Mouse (Mus musculus): ENCODE measurements around the gene Amer2.

The Amer2 gene

DNA sequence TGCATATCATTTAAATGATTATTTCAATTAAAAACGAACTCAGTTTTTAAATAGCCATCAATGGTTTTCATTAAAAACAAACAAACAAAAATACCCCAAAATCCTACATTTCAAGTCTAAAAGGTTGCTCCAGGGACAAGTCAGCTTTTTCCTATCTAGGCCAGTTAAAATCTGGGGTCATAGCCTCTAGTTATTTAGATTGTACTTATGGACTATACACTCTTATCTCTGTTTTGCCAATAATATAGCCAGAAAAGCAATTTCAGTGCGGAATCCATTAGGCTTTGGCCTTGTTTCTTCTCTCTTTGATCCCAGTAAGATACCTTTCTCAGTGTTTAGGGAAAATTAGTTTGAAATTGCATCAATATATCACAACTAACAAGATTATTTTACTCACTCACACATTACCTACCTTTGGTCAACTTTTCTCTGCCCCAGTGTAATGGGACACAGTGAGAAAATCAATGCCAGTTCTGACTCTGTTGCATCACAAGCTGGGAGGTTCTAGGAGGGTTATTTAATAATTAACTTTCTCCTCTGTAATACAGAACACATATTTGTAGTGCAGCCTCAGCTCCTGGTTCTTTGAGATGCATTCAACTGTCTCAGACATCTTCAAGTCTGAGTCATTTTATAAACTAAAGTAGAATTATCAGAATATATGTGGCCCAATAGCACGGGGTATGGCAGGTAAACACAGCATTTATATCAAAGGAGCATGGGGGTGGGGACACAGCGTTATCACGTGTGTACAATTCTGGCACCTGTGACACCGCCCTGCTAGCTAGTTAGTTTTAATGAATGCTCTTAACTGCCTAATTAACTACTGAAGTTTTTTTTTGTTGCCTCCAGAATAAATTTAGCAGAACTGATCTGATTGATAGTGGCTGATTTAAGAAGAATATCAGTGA is 13.8 kb downstream of the Amer2 start:
- no peak for DNase-seq

DNA sequence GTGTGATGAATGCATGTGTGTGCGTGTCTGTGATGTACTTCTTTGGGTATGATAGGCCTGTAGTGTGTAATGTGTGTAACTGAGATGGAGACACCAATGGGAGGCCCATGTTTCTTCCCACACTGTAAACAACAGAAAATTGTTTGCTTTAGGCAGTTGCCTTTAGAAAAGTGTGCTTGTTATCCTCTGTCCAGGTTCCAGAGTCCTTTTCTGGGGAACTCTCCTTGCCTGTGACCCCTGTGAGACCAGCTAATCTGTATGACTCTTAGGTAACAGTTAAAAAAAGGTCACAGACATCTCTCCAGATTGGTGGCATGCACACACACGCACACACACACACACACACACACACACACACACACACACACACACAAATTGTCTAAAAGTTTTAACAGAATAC is 15.3 kb downstream of the Amer2 start:
- DNase-seq: no peak

DNA sequence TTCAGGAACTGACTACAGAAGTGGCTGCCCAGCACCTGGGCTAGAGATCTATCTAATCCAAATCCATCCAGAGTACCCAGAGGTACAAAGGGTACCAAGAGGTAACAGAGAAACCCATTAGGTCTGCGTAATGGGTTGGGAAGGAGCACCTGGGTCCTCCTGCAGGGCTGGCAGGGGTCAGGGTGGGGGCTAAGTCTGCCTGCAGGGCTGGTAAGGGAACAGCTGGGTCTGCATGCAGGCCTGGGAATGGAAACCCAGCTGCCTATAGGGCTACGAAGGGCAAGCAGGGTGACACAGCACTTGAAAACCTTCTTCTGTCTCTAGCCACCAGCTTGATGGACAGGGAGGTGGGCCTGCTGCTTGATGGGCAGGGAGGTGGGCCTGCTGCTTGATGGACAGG is 19.1 kb downstream of the Amer2 start:
- no peak for DNase-seq

DNA sequence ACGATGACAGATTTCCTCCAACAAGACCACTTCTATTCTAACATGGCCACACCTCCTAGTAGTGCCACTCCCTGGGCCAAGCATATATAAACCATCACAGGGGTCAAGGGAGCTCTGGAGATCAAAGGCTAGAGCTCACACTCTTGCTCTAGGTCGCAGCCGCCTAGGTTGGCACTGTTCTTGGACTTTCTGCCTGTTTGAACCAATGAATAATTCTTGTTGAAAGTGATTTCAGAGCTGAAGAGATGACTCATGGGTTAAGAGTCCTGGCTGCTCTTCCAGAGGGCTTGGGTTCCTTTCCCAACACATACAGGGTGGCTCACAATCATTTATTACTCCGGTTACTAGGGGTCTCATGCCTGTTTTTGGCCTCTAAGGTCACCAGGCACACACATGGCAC is 24.3 kb downstream of the Amer2 start:
- DNase-seq: no peak

DNA sequence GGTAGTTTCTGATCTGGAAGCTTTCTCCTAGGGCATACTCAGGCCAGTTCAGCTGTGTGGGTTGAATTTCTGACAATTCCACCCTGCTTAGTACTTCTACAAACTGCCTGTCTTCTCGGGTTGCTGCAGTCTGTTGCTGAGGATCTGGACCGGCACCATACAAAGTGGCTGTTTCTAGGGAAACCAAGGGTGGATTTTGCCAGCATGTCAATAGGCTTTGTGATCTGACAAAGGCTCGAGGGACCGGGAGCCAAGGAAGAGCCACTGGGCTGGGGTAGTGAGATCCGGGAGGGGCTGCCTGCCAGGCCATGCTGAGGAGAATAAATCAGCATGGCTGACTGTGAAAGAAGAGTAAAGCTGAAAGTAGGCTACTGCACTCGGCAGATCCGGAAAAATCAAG is 25.8 kb downstream of the Amer2 start:
- no peak for DNase-seq

DNA sequence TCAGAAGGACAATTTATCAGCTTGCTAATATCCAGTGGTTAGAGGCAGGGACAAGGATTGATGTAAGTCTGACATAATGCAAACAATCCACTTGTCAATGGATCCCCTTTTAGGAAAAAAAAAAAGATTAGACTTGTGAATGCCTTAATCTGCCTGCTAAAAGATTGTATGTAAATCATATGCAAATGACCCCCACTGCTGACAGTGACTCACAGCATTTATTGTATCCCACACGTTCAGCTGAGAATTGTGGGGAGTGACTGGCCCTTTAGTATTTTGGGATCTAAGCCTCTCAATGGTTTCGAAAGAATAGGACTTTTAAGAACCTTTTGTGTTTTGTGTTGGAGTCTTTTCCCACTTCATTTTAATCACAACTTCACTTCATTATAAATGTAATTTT is 30.2 kb downstream of the Amer2 start:
- DNase-seq: no peak

DNA sequence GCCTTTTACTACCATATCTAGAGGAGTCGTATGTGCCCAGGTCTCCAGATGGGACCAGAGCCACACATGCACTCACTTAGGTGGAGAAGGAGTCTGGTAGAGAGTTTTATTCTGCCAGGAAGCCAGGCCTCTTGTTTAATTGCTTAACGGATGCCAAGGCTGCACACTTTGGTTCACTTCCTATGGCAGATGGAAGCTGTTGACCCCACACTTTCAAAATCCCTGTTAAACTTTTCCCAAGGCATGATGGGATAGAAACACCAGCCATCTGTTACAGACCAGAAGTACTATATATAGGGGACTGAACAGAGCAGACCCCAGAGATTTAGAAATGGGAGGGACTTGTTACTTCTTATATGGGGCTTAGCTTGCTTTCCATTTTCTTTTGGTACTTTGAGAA is 32.8 kb downstream of the Amer2 start:
- no peak for DNase-seq

DNA sequence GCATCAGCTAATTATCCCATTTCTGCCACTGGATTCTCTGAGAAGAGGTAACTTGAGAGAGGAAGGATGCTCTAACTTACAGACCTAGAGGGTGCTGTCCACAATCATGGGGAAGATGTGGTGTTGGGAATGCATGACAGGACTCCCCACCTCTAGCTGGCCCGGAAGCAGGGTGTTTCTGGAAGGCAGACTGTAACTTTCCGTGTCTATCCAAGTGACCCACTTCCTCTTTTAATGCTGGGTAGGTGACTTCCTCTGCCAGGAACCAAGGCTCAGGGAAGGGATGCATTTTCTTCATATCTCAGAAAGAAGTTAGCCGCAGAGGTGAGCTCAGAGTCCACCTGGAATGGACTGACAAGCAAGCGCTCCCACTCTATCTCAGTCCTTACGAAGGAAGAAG is 33.5 kb downstream of the Amer2 start:
- DNase-seq: no peak

DNA sequence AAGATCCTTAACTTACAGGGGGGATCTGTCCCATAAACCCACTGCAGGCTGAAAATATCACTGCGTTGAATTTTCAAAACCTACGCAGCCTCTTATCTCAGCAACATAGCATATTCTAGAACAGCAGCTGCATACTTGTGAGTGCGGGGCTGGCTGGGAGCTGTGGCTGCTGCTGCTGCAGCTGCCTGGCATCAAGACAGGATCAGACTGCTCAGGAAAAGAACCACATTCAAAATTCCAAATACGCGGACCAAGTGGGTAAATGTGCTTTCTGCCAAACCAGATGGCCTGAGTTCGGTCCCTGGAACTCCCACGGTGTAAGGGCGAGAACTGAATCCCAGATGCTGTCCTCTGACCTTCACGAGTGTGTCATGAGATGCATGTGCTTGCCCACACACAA is 34.3 kb downstream of the Amer2 start:
- no peak for DNase-seq

DNA sequence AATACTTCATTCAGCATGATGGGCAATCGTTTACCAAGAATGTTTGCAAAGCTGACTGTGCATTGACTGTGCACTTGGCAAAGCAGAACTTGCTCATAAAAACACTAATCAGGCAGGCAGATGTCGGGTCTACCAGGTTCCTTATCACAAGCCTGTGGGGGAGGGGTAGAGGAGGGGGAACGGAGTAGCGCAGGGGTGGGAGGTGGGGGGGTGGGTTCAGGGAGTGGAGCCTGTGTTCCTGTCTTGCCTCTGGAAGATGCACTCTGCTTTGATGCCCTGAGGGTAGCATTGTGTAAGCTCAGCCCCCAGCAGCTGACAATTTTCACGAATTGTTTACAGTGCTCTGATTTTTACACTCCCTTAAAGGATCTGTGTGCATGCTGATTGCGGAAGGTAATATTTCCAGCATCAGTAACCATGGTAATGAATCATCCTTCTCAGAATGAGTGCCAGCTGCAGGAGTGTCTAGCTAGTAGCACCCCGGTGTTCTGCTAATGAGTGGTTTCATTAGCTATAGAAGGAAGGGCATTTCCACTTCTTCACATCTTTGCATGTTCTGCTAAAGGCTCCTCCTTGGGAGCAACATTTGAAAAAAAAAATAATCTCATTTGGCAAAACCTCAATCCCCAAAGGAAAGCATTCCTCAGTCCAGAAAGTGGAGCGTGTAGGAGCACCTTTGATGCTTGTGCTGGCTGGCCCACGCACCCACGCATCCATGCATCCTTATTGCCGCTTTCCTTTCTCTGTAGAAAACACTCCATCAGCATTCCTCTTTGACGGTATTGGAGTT is 36.8 kb downstream of the Amer2 start:
- DNase-seq: peak; percentile 52 to 55

DNA sequence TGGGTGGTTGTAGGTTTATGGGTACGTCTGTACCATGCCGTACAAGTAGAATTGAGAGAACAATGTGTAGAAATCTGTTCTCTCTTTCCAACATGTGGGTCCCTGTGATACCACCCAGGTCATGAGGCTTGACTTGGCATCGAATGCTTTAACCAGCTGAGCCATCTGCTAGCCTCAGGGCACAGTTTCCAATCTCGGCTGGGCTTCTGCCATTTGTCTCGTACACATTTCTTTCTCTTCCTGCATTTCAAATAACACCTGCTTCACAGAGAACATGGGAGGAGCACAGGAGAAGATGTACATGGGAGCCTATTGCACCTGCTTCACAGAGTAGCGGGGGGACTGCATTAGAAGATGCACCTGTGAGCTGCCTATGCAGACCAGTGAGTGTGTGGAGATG is 38.2 kb downstream of the Amer2 start:
- DNase-seq: peak; percentile 80 to 83

DNA sequence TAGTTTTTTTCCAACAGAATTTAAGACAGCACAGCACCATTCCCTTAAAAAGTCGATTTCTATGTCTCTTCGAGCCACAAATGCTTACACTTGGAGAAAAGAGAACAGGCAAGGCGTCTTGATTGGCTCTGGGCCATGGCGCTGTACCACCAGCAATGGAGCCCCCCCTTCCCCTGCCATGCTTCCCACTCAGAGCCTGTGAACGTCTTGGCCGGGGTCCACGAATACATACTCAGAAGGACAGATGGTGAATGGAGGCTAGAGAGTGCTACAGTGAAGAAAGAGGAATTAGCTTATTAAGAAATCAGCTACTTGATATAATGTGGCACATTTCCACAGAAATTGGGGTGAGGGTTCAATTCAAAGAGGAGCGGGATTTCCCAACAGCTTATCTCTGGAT is 41.6 kb downstream of the Amer2 start:
- DNase-seq: peak; percentile 93

DNA sequence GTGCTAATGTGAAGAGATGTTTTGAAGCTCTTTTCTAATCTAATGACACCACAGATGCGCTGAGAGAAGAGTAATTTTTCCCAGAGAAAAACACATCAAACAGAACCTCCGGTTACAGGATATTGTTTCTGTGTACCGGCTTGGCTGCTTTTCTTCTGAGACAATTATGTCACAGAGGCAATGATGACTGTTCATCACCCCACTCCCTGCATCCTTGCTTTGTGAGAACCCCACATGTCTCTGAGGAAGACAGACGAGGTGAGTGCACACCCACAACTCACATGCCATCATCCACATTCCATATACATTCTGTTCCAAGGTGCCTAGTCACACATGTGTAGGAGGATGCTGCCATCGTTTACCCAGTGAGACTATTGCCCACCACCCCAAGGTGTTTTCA is 44.9 kb downstream of the Amer2 start:
- no peak for DNase-seq

DNA sequence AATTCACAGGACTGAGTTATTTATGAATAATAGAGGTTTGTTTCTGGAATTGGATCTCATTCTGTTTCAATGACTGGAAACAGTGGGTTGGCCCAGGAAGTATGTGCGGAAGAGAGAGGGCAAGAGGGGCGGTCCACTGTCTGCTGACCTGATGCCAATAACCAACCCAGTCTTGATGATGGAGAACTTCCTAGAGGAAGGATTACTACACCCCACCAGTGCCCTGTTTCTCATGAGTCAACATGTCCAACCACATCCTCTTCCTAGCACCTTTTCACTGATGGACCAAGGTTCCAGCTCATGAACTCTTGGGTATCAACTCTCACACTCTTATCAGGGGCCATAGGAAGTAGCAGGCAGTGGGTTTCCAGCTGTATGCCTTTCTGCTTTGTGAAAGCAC is 49.9 kb downstream of the Amer2 start:
- DNase-seq: no peak

DNA sequence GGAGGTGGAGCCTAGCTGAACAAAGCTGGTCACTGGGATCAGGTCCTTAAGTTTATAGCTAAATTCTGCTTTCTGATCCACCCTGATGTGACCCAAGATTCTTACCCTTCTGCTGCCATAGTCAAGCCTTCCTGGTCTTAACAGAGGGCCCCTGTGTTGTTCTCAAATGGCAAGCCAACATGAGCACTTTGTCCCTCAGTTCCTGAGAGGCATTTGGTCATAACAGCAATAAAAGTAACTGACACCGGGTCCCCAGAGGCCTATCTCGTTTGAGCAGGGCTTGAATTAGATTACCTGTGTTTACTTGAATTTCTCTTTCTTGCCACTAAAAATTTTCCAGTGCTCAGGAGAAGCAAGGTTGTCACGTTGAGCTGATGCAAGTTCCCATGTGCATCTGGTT is 51.1 kb downstream of the Amer2 start:
- DNase-seq: no peak

DNA sequence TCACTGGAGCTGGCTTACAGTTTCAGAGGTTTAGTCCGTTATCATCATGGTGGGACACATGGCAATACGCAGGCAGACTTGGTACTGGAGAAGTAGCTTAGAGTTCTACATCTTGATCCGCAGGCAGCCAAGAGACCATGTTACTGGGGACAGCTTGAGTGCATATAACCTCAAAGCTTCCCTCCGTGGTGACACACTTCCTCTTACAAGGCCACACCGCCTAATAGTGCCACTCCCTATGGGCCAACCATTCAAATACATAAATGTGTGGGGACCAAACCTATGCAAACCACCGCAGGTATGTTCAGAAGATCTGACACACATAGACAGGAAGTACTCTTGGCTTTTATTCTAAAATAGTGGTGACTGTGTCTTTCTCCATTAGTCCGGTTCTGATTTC is 52.5 kb downstream of the Amer2 start:
- DNase-seq: no peak

DNA sequence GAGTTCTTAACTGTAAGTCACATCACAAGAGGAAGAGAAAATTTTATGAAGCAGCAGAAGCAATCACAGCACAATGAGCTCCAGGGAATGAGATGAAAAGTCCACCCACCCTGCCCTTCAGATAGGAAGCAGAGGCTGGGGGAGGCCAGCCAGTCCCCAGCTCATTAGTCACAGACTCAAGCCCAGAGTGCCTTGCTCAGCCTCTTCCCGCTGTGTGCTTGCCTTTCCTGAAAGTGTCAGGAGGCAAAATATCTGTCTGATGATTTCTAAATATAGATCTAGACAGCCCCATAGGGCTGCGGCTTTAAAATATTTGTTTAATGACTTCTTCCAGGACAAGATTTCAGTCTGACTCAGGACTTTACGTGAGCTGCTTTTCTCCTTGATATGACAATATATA is 54.8 kb downstream of the Amer2 start:
- no peak for DNase-seq

DNA sequence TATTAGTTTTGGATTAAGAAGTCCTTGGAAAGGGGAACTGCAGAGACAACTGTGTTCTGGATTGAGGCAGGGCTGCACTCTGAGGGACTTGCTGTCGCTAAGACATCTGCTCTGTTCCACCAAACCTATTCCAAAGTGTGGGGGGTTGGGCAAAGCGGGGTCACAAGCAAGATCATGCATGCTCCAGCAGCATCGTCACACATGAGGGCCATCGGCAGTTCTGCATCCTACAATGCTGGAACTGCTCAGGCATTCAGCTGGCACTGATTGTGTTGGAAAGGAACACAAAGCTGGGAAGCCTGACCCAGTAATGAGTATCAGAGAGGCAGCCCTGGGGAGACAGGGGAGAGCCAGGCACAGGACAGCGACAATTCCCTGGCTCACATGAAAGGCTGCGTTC is 56.5 kb downstream of the Amer2 start:
- peak; percentile 79 to 83 for DNase-seq

DNA sequence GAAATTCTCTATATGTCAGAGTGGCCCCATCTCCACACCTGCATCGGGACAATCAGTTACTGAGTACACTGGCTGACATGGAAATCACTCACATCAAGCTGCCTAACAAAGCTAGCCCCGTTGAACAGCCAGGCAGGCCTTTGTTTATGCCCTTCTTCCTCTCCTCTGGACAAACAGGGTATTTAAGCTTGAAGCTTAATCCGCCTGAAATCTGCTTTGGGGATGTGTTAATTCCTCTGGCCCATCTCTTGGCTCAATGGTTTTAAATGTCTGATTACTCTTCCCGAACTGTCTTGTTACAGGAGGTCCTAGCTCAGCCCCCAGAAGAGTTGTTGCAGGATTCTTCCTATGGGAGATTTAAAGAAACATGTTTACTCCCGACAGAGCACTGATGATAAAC is 58.5 kb downstream of the Amer2 start:
- DNase-seq: no peak

DNA sequence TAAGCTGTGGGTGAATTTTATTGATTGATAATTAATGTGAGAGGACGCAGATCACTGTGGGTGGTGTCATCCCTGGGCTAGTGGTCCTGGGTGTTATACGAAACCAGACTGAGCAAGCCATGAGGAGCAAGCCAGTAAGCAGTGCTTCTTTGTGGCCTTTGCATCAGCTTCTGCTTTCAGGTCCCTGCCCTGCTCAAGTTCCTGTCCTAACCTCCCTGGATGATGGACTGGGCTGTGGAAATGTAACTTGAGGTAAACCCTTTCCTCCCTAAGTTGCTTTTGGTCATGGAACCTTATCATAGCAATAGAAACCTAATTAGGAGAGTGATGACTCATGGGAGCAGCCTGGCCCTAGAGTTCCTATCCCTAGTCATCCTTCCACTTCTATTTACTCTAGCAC is 59.1 kb downstream of the Amer2 start:
- DNase-seq: no peak

DNA sequence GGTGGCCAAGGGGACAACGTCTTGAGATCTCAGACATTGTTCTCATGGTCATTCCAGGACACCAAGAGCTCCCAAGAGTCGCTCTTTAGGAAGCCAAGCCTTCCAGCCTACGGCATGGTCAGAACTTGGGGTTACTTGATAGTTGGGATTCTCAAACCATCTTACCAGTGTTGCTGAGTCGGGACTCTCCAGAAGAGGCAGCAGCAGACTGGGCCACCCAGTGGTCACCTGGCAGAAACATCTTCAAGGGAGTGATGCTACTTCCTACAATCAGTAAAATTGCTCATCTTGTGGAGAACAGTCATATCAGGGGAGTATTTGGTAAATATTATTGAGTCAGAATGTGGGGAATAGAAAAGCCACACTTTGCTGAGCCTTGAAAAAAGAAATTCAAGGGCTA is 62.5 kb downstream of the Amer2 start:
- DNase-seq: peak; percentile 70 to 73

DNA sequence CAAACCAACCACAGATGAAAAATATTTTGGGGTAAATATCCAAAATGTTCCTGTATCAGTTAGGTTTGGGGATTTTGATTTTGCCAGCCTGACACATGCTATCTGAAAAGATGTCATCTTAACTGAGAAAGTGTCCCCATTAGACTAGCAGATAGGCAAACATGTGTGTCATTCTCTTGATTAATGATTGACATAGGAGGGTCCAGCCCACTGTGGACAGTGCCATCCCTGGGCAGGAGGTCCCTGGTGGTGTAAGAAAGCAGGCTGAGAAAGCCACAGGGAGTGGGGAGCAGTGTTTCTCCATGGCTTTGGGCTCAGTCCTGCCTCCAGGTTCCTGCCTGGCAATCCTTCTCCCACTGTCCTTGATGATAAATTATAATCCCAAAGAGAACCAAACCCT is 63.3 kb downstream of the Amer2 start:
- no peak for DNase-seq

All from cerebellum, postnatal 14 days (tissue).